Mouse (Mus musculus): ENCODE measurements around the gene Gm10663. TPM values are rescaled to one million over a fixed set of nuclear protein-coding genes. Genes with fewer than 3 reads are reported as not detected.

Gene Gm10663
- polyA plus RNA-seq, 1 experiment from 2014 or later = not detected

GRCm38 (mm10) chr8:65047193-65047592 is 27.6 kb upstream of the Gm10663 start:
- Histone ChIP-seq H3K4me3 (ENCODE audit: low read length) (no peak overlapping the region), H3K4me1 (ENCODE audit: control insufficient read depth, insufficient read depth, low read length) (no peaks in the 10 kb centered on the region), H3K4me2 (ENCODE audit: low read depth, low read length) (no peak overlapping the region), H3K9ac (ENCODE audit: low read length) (no peak overlapping the region), H3K9me3 (replicated peaks; ENCODE audit: control insufficient read depth, low read length) (no peaks in the 10 kb centered on the region), H3K27me3 (ENCODE audit: control insufficient read depth, insufficient read depth, low read length) (no peaks in the 10 kb centered on the region), H3K27ac (ENCODE audit: low read length) (no peak overlapping the region), H3K36me3 (ENCODE audit: control insufficient read depth, insufficient read depth) (no peaks in the 10 kb centered on the region)
- ATAC-seq (replicated peaks; ENCODE audit: extremely low read depth, insufficient read depth, low FRiP score) = no peak
- WGBS = 93% methylated on average over 4 of the region's 4 CpGs

- H3K27me3 ChIP-seq (ENCODE audit: control insufficient read depth, insufficient read depth, low read length) = no peaks in the 10 kb centered on the region
- no peak overlapping the region for H3K4me2 ChIP-seq (ENCODE audit: low read depth, low read length)
- H3K4me1 ChIP-seq (ENCODE audit: control insufficient read depth, insufficient read depth, low read length) = no peaks in the 10 kb centered on the region
- no peak overlapping the region for H3K27ac ChIP-seq (ENCODE audit: low read length)
- H3K9me3 ChIP-seq (replicated peaks; ENCODE audit: control insufficient read depth, low read length) = no peaks in the 10 kb centered on the region
- no peak overlapping the region for H3K9ac ChIP-seq (ENCODE audit: low read length)
- WGBS = 83% methylated on average over 4 of the region's 4 CpGs
- no peak for ATAC-seq (replicated peaks; ENCODE audit: extremely low read depth, insufficient read depth, low FRiP score)
- no peaks in the 10 kb centered on the region for H3K36me3 ChIP-seq (ENCODE audit: control insufficient read depth, insufficient read depth)
- no peak overlapping the region for H3K4me3 ChIP-seq (ENCODE audit: low read length)
These were observed 27.0 kb upstream of the Gm10663 start for GRCm38 (mm10) chr8:65047801-65048200.

GRCm38 (mm10) chr8:65053554-65053953 is 21.3 kb upstream of the Gm10663 start:
- no peak overlapping the region for H3K9ac ChIP-seq (ENCODE audit: low read length)
- H3K27me3 ChIP-seq (ENCODE audit: control insufficient read depth, insufficient read depth, low read length) = no peaks in the 10 kb centered on the region
- H3K4me1 ChIP-seq (ENCODE audit: control insufficient read depth, insufficient read depth, low read length) = no peaks in the 10 kb centered on the region
- H3K36me3 ChIP-seq (ENCODE audit: control insufficient read depth, insufficient read depth) = no peaks in the 10 kb centered on the region
- no peak overlapping the region for H3K4me3 ChIP-seq (ENCODE audit: low read length)
- ATAC-seq (replicated peaks; ENCODE audit: extremely low read depth, insufficient read depth, low FRiP score) = no peak
- 85% methylated on average over 3 of the region's 3 CpGs for WGBS
- no peaks in the 10 kb centered on the region for H3K9me3 ChIP-seq (replicated peaks; ENCODE audit: control insufficient read depth, low read length)
- H3K27ac ChIP-seq (ENCODE audit: low read length) = no peak overlapping the region
- no peak overlapping the region for H3K4me2 ChIP-seq (ENCODE audit: low read depth, low read length)

- Histone ChIP-seq H3K27ac (ENCODE audit: low read length) (no peak overlapping the region), H3K4me1 (ENCODE audit: control insufficient read depth, insufficient read depth, low read length) (no peaks in the 10 kb centered on the region), H3K4me2 (ENCODE audit: low read depth, low read length) (no peak overlapping the region), H3K36me3 (ENCODE audit: control insufficient read depth, insufficient read depth) (no peaks in the 10 kb centered on the region), H3K9ac (ENCODE audit: low read length) (no peak overlapping the region), H3K4me3 (ENCODE audit: low read length) (no peak overlapping the region), H3K27me3 (ENCODE audit: control insufficient read depth, insufficient read depth, low read length) (no peaks in the 10 kb centered on the region), H3K9me3 (replicated peaks; ENCODE audit: control insufficient read depth, low read length) (no peaks in the 10 kb centered on the region)
- no peak for ATAC-seq (replicated peaks; ENCODE audit: extremely low read depth, insufficient read depth, low FRiP score)
- 71% methylated on average over 5 of the region's 5 CpGs for WGBS
These were observed 20.9 kb upstream of the Gm10663 start for GRCm38 (mm10) chr8:65053968-65054367.

- ATAC-seq (replicated peaks; ENCODE audit: extremely low read depth, insufficient read depth, low FRiP score) = no peak
- H3K9ac ChIP-seq (ENCODE audit: low read length) = no peak overlapping the region
- H3K27me3 ChIP-seq (ENCODE audit: control insufficient read depth, insufficient read depth, low read length) = no peaks in the 10 kb centered on the region
- no peaks in the 10 kb centered on the region for H3K4me1 ChIP-seq (ENCODE audit: control insufficient read depth, insufficient read depth, low read length)
- H3K4me2 ChIP-seq (ENCODE audit: low read depth, low read length) = no peak overlapping the region
- H3K4me3 ChIP-seq (ENCODE audit: low read length) = no peak overlapping the region
- no peak overlapping the region for H3K27ac ChIP-seq (ENCODE audit: low read length)
- H3K36me3 ChIP-seq (ENCODE audit: control insufficient read depth, insufficient read depth) = no peaks in the 10 kb centered on the region
- H3K9me3 ChIP-seq (replicated peaks; ENCODE audit: control insufficient read depth, low read length) = no peaks in the 10 kb centered on the region
- WGBS = 83% methylated on average over 4 of the region's 4 CpGs
These were observed 18.1 kb upstream of the Gm10663 start for GRCm38 (mm10) chr8:65056722-65057121.

GRCm38 (mm10) chr8:65062195-65062594 is 12.6 kb upstream of the Gm10663 start:
- Histone ChIP-seq H3K9me3 (replicated peaks; ENCODE audit: control insufficient read depth, low read length) (no peaks in the 10 kb centered on the region), H3K9ac (ENCODE audit: low read length) (no peak overlapping the region), H3K4me3 (ENCODE audit: low read length) (no peak overlapping the region), H3K4me2 (ENCODE audit: low read depth, low read length) (no peak overlapping the region), H3K36me3 (ENCODE audit: control insufficient read depth, insufficient read depth) (no peaks in the 10 kb centered on the region), H3K4me1 (ENCODE audit: control insufficient read depth, insufficient read depth, low read length) (no peaks in the 10 kb centered on the region), H3K27ac (ENCODE audit: low read length) (no peak overlapping the region), H3K27me3 (ENCODE audit: control insufficient read depth, insufficient read depth, low read length) (no peaks in the 10 kb centered on the region)
- 78% methylated on average over 4 of the region's 4 CpGs for WGBS
- no peak for ATAC-seq (replicated peaks; ENCODE audit: extremely low read depth, insufficient read depth, low FRiP score)

- Histone ChIP-seq H3K4me3 (ENCODE audit: low read length) (no peak overlapping the region), H3K9ac (ENCODE audit: low read length) (no peak overlapping the region), H3K9me3 (replicated peaks; ENCODE audit: control insufficient read depth, low read length) (no peaks in the 10 kb centered on the region), H3K36me3 (ENCODE audit: control insufficient read depth, insufficient read depth) (no peaks in the 10 kb centered on the region), H3K27ac (ENCODE audit: low read length) (no peak overlapping the region), H3K27me3 (ENCODE audit: control insufficient read depth, insufficient read depth, low read length) (no peaks in the 10 kb centered on the region), H3K4me2 (ENCODE audit: low read depth, low read length) (no peak overlapping the region), H3K4me1 (ENCODE audit: control insufficient read depth, insufficient read depth, low read length) (no peaks in the 10 kb centered on the region)
- ATAC-seq (replicated peaks; ENCODE audit: extremely low read depth, insufficient read depth, low FRiP score) = no peak
- WGBS = 55% methylated on average over 2 of the region's 2 CpGs
These were observed 10.8 kb upstream of the Gm10663 start for GRCm38 (mm10) chr8:65064071-65064470.

GRCm38 (mm10) chr8:65065622-65066021 is 9.2 kb upstream of the Gm10663 start:
- Histone ChIP-seq H3K9me3 (replicated peaks; ENCODE audit: control insufficient read depth, low read length) (no peaks in the 10 kb centered on the region), H3K4me2 (ENCODE audit: low read depth, low read length) (no peak overlapping the region), H3K27ac (ENCODE audit: low read length) (no peak overlapping the region), H3K27me3 (ENCODE audit: control insufficient read depth, insufficient read depth, low read length) (no peaks in the 10 kb centered on the region), H3K36me3 (ENCODE audit: control insufficient read depth, insufficient read depth) (no peaks in the 10 kb centered on the region), H3K4me3 (ENCODE audit: low read length) (no peak overlapping the region), H3K4me1 (ENCODE audit: control insufficient read depth, insufficient read depth, low read length) (no peaks in the 10 kb centered on the region), H3K9ac (ENCODE audit: low read length) (no peak overlapping the region)
- ATAC-seq (replicated peaks; ENCODE audit: extremely low read depth, insufficient read depth, low FRiP score) = no peak
- 96% methylated on average over 3 of the region's 3 CpGs for WGBS

GRCm38 (mm10) chr8:65067031-65067430 is 7.8 kb upstream of the Gm10663 start:
- ATAC-seq (replicated peaks; ENCODE audit: extremely low read depth, insufficient read depth, low FRiP score) = no peak
- Histone ChIP-seq H3K36me3 (ENCODE audit: control insufficient read depth, insufficient read depth) (no peaks in the 10 kb centered on the region), H3K27me3 (ENCODE audit: control insufficient read depth, insufficient read depth, low read length) (no peaks in the 10 kb centered on the region), H3K4me3 (ENCODE audit: low read length) (no peak overlapping the region), H3K4me2 (ENCODE audit: low read depth, low read length) (no peak overlapping the region), H3K27ac (ENCODE audit: low read length) (no peak overlapping the region), H3K4me1 (ENCODE audit: control insufficient read depth, insufficient read depth, low read length) (no peaks in the 10 kb centered on the region), H3K9me3 (replicated peaks; ENCODE audit: control insufficient read depth, low read length) (no peaks in the 10 kb centered on the region), H3K9ac (ENCODE audit: low read length) (no peak overlapping the region)
- 90% methylated on average over 4 of the region's 4 CpGs for WGBS

All from heart, embryonic 16.5 days (tissue).